ENCODE assay signal across 11 mouse cellular contexts in genomic region chr1:171610026-171610425, GRCm38 (mm10). TPM values are rescaled to one million over a fixed set of nuclear protein-coding genes. Genes with fewer than 3 reads are reported as not detected.
DNase-seq lines count a peak whose midpoint lies in the region; ATAC-seq and TF ChIP-seq lines count a peak whose summit lies in the region.
"Had no signal": no experiment of that assay in that cellular context is flagged by ENCODE, and none has a peak within 500 bp of the region (broad histone marks: within the 10 kb centered on the region; RNA-seq: fewer than 3 reads in every experiment).

No protein-coding gene starts in this region.

- WGBS in kidney, postnatal 0 days, result 96% methylated on average over 2 of the region's 2 CpGs

- H3K4me1 ChIP-seq in kidney, postnatal 0 days (replicated peaks; ENCODE audit: insufficient read depth, low read length), result no peaks in the 10 kb centered on the region
- no peaks in the 10 kb centered on the region for H3K4me1 ChIP-seq in ES-E14 (ENCODE audit: control insufficient read depth in 2 of 2, insufficient read depth in 2 of 2, low read length in 2 of 2, poor library complexity in 1 of 2)

- no peaks in the 10 kb centered on the region for H3K36me3 ChIP-seq in kidney, postnatal 0 days (ENCODE audit: insufficient read depth, low read length)
- H3K36me3 ChIP-seq in ES-E14 (ENCODE audit: control insufficient read depth, insufficient read depth, low read length, poor library complexity, severe bottlenecking), result no peaks in the 10 kb centered on the region

- no peak for DNase-seq in kidney, postnatal 0 days (ENCODE audit: low spot score)
- no peak for DNase-seq in kidney, adult 11 months
- DNase-seq in ES-E14 (ENCODE audit: low read depth, low spot score), result peak; percentile 49
- DNase-seq in c-Kit-positive CD71-positive TER-119-positive erythroid progenitor cells, embryonic 14.5 days (ENCODE audit: low spot score), result peak; percentile 45
- DNase-seq in adrenal gland, adult 2 months, result no peak
- DNase-seq in left cerebral cortex, postnatal 4 days, result no peak
- no peak for DNase-seq in urinary bladder, postnatal 4 days (ENCODE audit: low spot score in 2 of 2)
- DNase-seq: adrenal gland, postnatal 25 days; layer of hippocampus, postnatal 36 days had no signal

- no peak overlapping the region for H3K4me3 ChIP-seq in kidney, postnatal 0 days (replicated peaks; ENCODE audit: low read depth, low read length)
- no peak overlapping the region for H3K4me3 ChIP-seq in ES-E14 (ENCODE audit: insufficient read depth in 1 of 2, low read depth in 1 of 2, low read length in 2 of 2, poor library complexity in 1 of 2, severe bottlenecking in 1 of 2)

- H3K27ac ChIP-seq in kidney, postnatal 0 days, result no peak overlapping the region
- no peak overlapping the region for H3K27ac ChIP-seq in ES-E14 (ENCODE audit: insufficient read depth, low read depth, low read length, poor library complexity, severe bottlenecking)

- no peak for ATAC-seq in kidney, postnatal 0 days (replicated peaks; ENCODE audit: low FRiP score, low read depth)
- ATAC-seq in neutrophil, adult 5-6 weeks (ENCODE audit: extremely low read depth, insufficient number of reproducible peaks, low FRiP score, poor library complexity, severe bottlenecking), result 0 out of 2 replicates have a peak, but pooled peaks have one; percentile 34
- ATAC-seq: midbrain, embryonic 16.5 days had no signal

- no peak overlapping the region for H3K4me2 ChIP-seq in kidney, postnatal 0 days (ENCODE audit: low read length)

- no peaks in the 10 kb centered on the region for H3K9me3 ChIP-seq in kidney, postnatal 0 days (replicated peaks; ENCODE audit: low read length)
- no peaks in the 10 kb centered on the region for H3K9me3 ChIP-seq in ES-E14 (ENCODE audit: control insufficient read depth, insufficient read depth, low read depth, low read length)

- no peaks in the 10 kb centered on the region for H3K27me3 ChIP-seq in kidney, postnatal 0 days (ENCODE audit: insufficient read depth, low read length)

- H3K9ac ChIP-seq in kidney, postnatal 0 days (ENCODE audit: low read depth, low read length), result no peak overlapping the region
- H3K9ac ChIP-seq in ES-E14 (ENCODE audit: insufficient read depth, low read depth, low read length, poor library complexity, severe bottlenecking), result no peak overlapping the region

- intact Hi-C loops in left cerebral cortex, postnatal 4 days (cut with DNase I), result no loop called here

- TF ChIP-seq CTCF in kidney, postnatal 0 days (IDR thresholded peaks at IDR 0.05; ENCODE audit: low read depth), result peak; percentile 43

- in situ Hi-C loops in ES-E14 (cut with MboI; ENCODE audit: low sequenced_read_pairs in 2 of 2, unreplicated experiment in 2 of 2), result no loop called here

TF ChIP-seq in ES-E14, 5 proteins besides CTCF, POLR2A, EP300 and RAD21:
- TF ChIP-seq ZNF384 (IDR thresholded peaks at IDR 0.05; ENCODE audit: low read depth, low read length) (no peak), HCFC1 (IDR thresholded peaks at IDR 0.05; ENCODE audit: borderline replicate concordance, insufficient read depth, low read length) (no peak), ZC3H11A (IDR thresholded peaks at IDR 0.05; ENCODE audit: borderline replicate concordance, low read depth, low read length) (no peak), MAFK (IDR thresholded peaks at IDR 0.05; ENCODE audit: insufficient read depth, low read depth, low read length) (no peak), CHD2 (IDR thresholded peaks at IDR 0.05; ENCODE audit: low read depth, low read length) (no peak)

RNA-seq across cellular contexts. Expression of gene Ly9, which starts 2.8 kb away (rescaled TPM):
- 0.17 and 0.24 TPM in 2 replicates for polyA plus RNA-seq in kidney, postnatal 0 days (2015; fragmentation: Nextera tagmentation; extraction: Ambion mirVana)
- 0.13 TPM in 1 of 2 replicates, not detected in the other for total RNA-seq in ES-E14 (2012; rRNA removed)
- 83.9 and 87.7 TPM in 2 replicates for total RNA-seq in neutrophil, adult 5-6 weeks (2017)
- 1 to 10 TPM in 1 of 2 experiments, under 1 TPM in 1; 0.97 to 1.0 TPM for total RNA-seq in adrenal gland, adult 2 months (2021)
- 0.20 and 0.29 TPM in 2 replicates for polyA plus RNA-seq in adrenal gland, adult 2 months (2012; rRNA removed)
- total RNA-seq in left cerebral cortex, postnatal 4 days (2021), result under 1 TPM in 1 of 2 experiments, not detected in 1; 0.22 TPM
- total RNA-seq: layer of hippocampus, postnatal 36 days had no signal

RNA-seq across cellular contexts. Expression of gene Slamf7, which starts 42.8 kb away (rescaled TPM):
- polyA plus RNA-seq in kidney, postnatal 0 days (2015; fragmentation: Nextera tagmentation; extraction: Ambion mirVana), result not detected in 2 replicates
- not detected in 2 replicates for total RNA-seq in ES-E14 (2012; rRNA removed)
- total RNA-seq in neutrophil, adult 5-6 weeks (2017), result 28.2 and 29.0 TPM in 2 replicates
- 1 to 10 TPM in 1 of 2 experiments, under 1 TPM in 1; 0.86 to 1.3 TPM for total RNA-seq in adrenal gland, adult 2 months (2021)
- 0.07 and 0.13 TPM in 2 replicates for polyA plus RNA-seq in adrenal gland, adult 2 months (2012; rRNA removed)
- total RNA-seq in left cerebral cortex, postnatal 4 days (2021), result not detected
- total RNA-seq: layer of hippocampus, postnatal 36 days had no signal
- polyA plus RNA-seq: midbrain, embryonic 16.5 days had no signal

RNA-seq across cellular contexts. Expression of gene Cd244a, which starts 51.0 kb away (rescaled TPM):
- 0.08 and 0.20 TPM in 2 replicates for polyA plus RNA-seq in kidney, postnatal 0 days (2015; fragmentation: Nextera tagmentation; extraction: Ambion mirVana)
- not detected in 2 replicates for total RNA-seq in ES-E14 (2012; rRNA removed)
- 126 and 134 TPM in 2 replicates for total RNA-seq in neutrophil, adult 5-6 weeks (2017)
- total RNA-seq in adrenal gland, adult 2 months (2021), result 1 to 10 TPM in 1 of 2 experiments, under 1 TPM in 1; 0.84 to 1.2 TPM
- 0.12 and 0.15 TPM in 2 replicates for polyA plus RNA-seq in adrenal gland, adult 2 months (2012; rRNA removed)
- total RNA-seq in left cerebral cortex, postnatal 4 days (2021), result under 1 TPM; 0.08 to 0.22 TPM
- total RNA-seq: layer of hippocampus, postnatal 36 days had no signal
- polyA plus RNA-seq: midbrain, embryonic 16.5 days had no signal

Comparison
In these comparisons a context has a peak if more than half of its experiments do, and no peak if none do; other contexts are left out.
1. DNase-seq: peak in ES-E14 (single experiment) and c-Kit-positive CD71-positive TER-119-positive erythroid progenitor cells, embryonic 14.5 days (single experiment); none in kidney, postnatal 0 days (single experiment), kidney, adult 11 months (single experiment), adrenal gland, adult 2 months (single experiment), left cerebral cortex, postnatal 4 days (single experiment) and urinary bladder, postnatal 4 days (0 of 2).
2. RNA of gene Ly9, which starts 2.8 kb away (total RNA-seq): 83.9 to 87.7 TPM in neutrophil, adult 5-6 weeks; 0.97 to 1.0 TPM in adrenal gland, adult 2 months, 0.22 TPM in left cerebral cortex, postnatal 4 days and 0.13 TPM in ES-E14; every median in the first group is over 10 times any median in the second.
3. RNA of gene Slamf7, which starts 42.8 kb away (total RNA-seq): 28.2 to 29.0 TPM in neutrophil, adult 5-6 weeks; 0.86 to 1.3 TPM in adrenal gland, adult 2 months, not detected in left cerebral cortex, postnatal 4 days and not detected in ES-E14; every median in the first group is over 10 times any median in the second.
4. RNA of gene Cd244a, which starts 51.0 kb away (total RNA-seq): 126 to 134 TPM in neutrophil, adult 5-6 weeks; 0.84 to 1.2 TPM in adrenal gland, adult 2 months, 0.08 to 0.22 TPM in left cerebral cortex, postnatal 4 days and not detected in ES-E14; every median in the first group is over 10 times any median in the second.